Comparison of ENCODE assay signal across 12 mouse cellular contexts in genomic region chr4:62265154-62265836, GRCm38 (mm10). TPM values are rescaled to one million over a fixed set of nuclear protein-coding genes. Genes with fewer than 3 reads are reported as not detected.
DNase-seq lines count a peak whose midpoint lies in the region; ATAC-seq and TF ChIP-seq lines count a peak whose summit lies in the region.
"Had no signal": no experiment of that assay in that cellular context is flagged by ENCODE, and none has a peak within 500 bp of the region (broad histone marks: within the 10 kb centered on the region; RNA-seq: fewer than 3 reads in every experiment).

No protein-coding gene starts in this region.

- no peak overlapping the region for H3K4me3 ChIP-seq in heart, embryonic 12.5 days
- no peak overlapping the region for H3K4me3 ChIP-seq in CH12.LX (replicated peaks in 1 of 3; ENCODE audit: low read depth in 2 of 3, low read length in 2 of 3, poor library complexity in 1 of 3)
- no peak overlapping the region for H3K4me3 ChIP-seq in intestine, embryonic 15.5 days (replicated peaks)

- no peaks in the 10 kb centered on the region for H3K27me3 ChIP-seq in heart, embryonic 12.5 days (replicated peaks)
- no peaks in the 10 kb centered on the region for H3K27me3 ChIP-seq in CH12.LX (replicated peaks)
- H3K27me3 ChIP-seq in intestine, embryonic 15.5 days (replicated peaks), result no peaks in the 10 kb centered on the region

- H3K4me2 ChIP-seq in heart, embryonic 12.5 days, result no peak overlapping the region
- H3K4me2 ChIP-seq in CH12.LX (ENCODE audit: insufficient read depth, low read depth, poor library complexity, severe bottlenecking), result no peak overlapping the region
- H3K4me2 ChIP-seq in intestine, embryonic 15.5 days (replicated peaks), result no peak overlapping the region

- peak; percentile 39; the same call in 1 of the 2 replicates for ATAC-seq in heart, embryonic 12.5 days (ENCODE audit: insufficient number of reproducible peaks, low FRiP score)
- peak; percentile 99 for ATAC-seq in intestine, embryonic 15.5 days
- no peak for ATAC-seq in CD4-positive, CD25-positive, alpha-beta regulatory T cell, adult 4 months
- ATAC-seq: activated CD4-positive, CD25-positive, alpha-beta regulatory T cell, adult 4 months; forebrain, embryonic 14.5 days had no signal

- no peak for TF ChIP-seq CTCF in CH12.LX (conservative IDR thresholded peaks at IDR 0.05 in 1 of 2, IDR thresholded peaks at IDR 0.05 in 1 of 2; ENCODE audit: low read depth in 2 of 2, low read length in 2 of 2)

- H3K36me3 ChIP-seq in heart, embryonic 12.5 days, result no peaks in the 10 kb centered on the region
- H3K36me3 ChIP-seq in CH12.LX (replicated peaks in 1 of 2; ENCODE audit: control insufficient read depth in 1 of 2, insufficient read depth in 1 of 2, low read length in 1 of 2), result no peaks in the 10 kb centered on the region
- no peaks in the 10 kb centered on the region for H3K36me3 ChIP-seq in intestine, embryonic 15.5 days

- no peak for DNase-seq in heart, adult 8-10 months (ENCODE audit: low spot score)
- DNase-seq in CH12.LX (ENCODE audit: extremely low read depth), result peak; percentile 58
- peak; percentile 29 for DNase-seq in lung, postnatal 36 days
- no peak for DNase-seq in right cerebral cortex, adult 18-20 months
- DNase-seq in cerebellum, postnatal 10 days, result no peak
- DNase-seq: embryo, embryonic 11 days; kidney, adult 11 months had no signal

- dilution Hi-C loops in CH12.LX (cut with MboI; ENCODE audit: extremely low pct_ligation_motif_present, extremely low pct_unique_long_range_greater_than_20kb, low sequenced_read_pairs), result no loop called here

- TF ChIP-seq POLR2A in CH12.LX (IDR thresholded peaks at IDR 0.05; ENCODE audit: low read depth, low read length), result no peak

- no peak overlapping the region for H3K27ac ChIP-seq in heart, embryonic 12.5 days (ENCODE audit: poor library complexity, severe bottlenecking)
- H3K27ac ChIP-seq in CH12.LX (ENCODE audit: insufficient read depth, low read depth), result no peak overlapping the region
- H3K27ac ChIP-seq in intestine, embryonic 15.5 days, result no peak overlapping the region

- no peaks in the 10 kb centered on the region for H3K9me3 ChIP-seq in heart, embryonic 12.5 days (replicated peaks)
- no peaks in the 10 kb centered on the region for H3K9me3 ChIP-seq in CH12.LX (replicated peaks; ENCODE audit: low read length)
- no peaks in the 10 kb centered on the region for H3K9me3 ChIP-seq in intestine, embryonic 15.5 days

- no peaks in the 10 kb centered on the region for H3K79me2 ChIP-seq in CH12.LX (replicated peaks; ENCODE audit: control insufficient read depth, extremely low read depth, insufficient read depth, poor library complexity, severe bottlenecking)

- TF ChIP-seq RAD21 in CH12.LX (IDR thresholded peaks at IDR 0.05; ENCODE audit: low read depth, low read length), result no peak

- no peak overlapping the region for H3K9ac ChIP-seq in heart, embryonic 12.5 days
- H3K9ac ChIP-seq in CH12.LX (ENCODE audit: insufficient read depth, low read depth), result no peak overlapping the region
- H3K9ac ChIP-seq in intestine, embryonic 15.5 days, result no peak overlapping the region

- WGBS in heart, embryonic 12.5 days, result 72% methylated on average over 10 of the region's 10 CpGs
- 59% methylated on average over 10 of the region's 10 CpGs for WGBS in intestine, embryonic 15.5 days

- TF ChIP-seq EP300 in CH12.LX (IDR thresholded peaks at IDR 0.05; ENCODE audit: low read length), result no peak

- in situ Hi-C loops in CH12.LX (cut with MboI; ENCODE audit: low pct_ligation_motif_present, low pct_unique_long_range_greater_than_20kb, low sequenced_read_pairs), result no loop called here

- peaks cover 6% of the 10 kb centered on the region for H3K4me1 ChIP-seq in heart, embryonic 12.5 days (replicated peaks)
- H3K4me1 ChIP-seq in CH12.LX (ENCODE audit: control insufficient read depth in 1 of 2, insufficient read depth in 2 of 2), result peaks cover 5 to 56% of the 10 kb centered on the region in 2 experiments
- H3K4me1 ChIP-seq in intestine, embryonic 15.5 days (replicated peaks), result no peaks in the 10 kb centered on the region

TF ChIP-seq in CH12.LX, 34 proteins besides CTCF, POLR2A, EP300 and RAD21:
- no peak for TF ChIP-seq PAX5 (IDR thresholded peaks at IDR 0.05; ENCODE audit: low read length)
- TF ChIP-seq BHLHE40 (IDR thresholded peaks at IDR 0.05; ENCODE audit: low read depth, low read length), result peak; percentile 63
- peak; percentile 34; the same call in 1 of the 2 replicates for TF ChIP-seq ETS1 (conservative IDR thresholded peaks at IDR 0.05; ENCODE audit: low read depth, low read length)
- TF ChIP-seq TCF12 (IDR thresholded peaks at IDR 0.05; ENCODE audit: low read depth, low read length), result 0 out of 2 replicates have a peak, but pooled peaks have one; percentile 25

RNA-seq across cellular contexts. Expression of gene Slc31a2, which starts 2.9 kb away (rescaled TPM):
- polyA plus RNA-seq in heart, embryonic 12.5 days (2016; fragmentation: Nextera tagmentation; extraction: Ambion mirVana), result 16.7 and 16.9 TPM in 2 replicates
- 10 to 100 TPM; 18.9 to 23.0 (median 21.1) TPM for total RNA-seq in heart, adult 8-10 months (2022)
- total RNA-seq in CH12.LX (2012; rRNA removed) (8.4 and 8.6 TPM in 2 replicates), CH12.LX (2014; rRNA removed) (6.9 and 7.2 TPM in 2 replicates)
- 5.9 and 6.2 TPM in 2 replicates for polyA plus RNA-seq in CH12.LX (2012; ENCODE audit: insufficient read length, low read depth)
- polyA plus RNA-seq in intestine, embryonic 15.5 days (2015; fragmentation: Nextera tagmentation; extraction: Ambion mirVana), result 17.0 and 19.9 TPM in 2 replicates
- polyA plus RNA-seq in CD4-positive, CD25-positive, alpha-beta regulatory T cell, adult 4 months (2017; shearing (Covaris generic)), result 10 to 100 TPM; 11.1 to 16.4 TPM

RNA-seq across cellular contexts. Expression of gene Zfp37, which starts 34.4 kb away (rescaled TPM):
- polyA plus RNA-seq in heart, embryonic 12.5 days (2016; fragmentation: Nextera tagmentation; extraction: Ambion mirVana), result 8.9 and 9.7 TPM in 2 replicates
- 1 to 10 TPM; 1.1 to 1.9 (median 1.6) TPM for total RNA-seq in heart, adult 8-10 months (2022)
- total RNA-seq in CH12.LX (2012; rRNA removed), result not detected in 2 replicates
- total RNA-seq in CH12.LX (2014; rRNA removed), result not detected in 2 replicates
- polyA plus RNA-seq in CH12.LX (2012; ENCODE audit: insufficient read length, low read depth), result not detected in 2 replicates
- 6.0 and 6.9 TPM in 2 replicates for polyA plus RNA-seq in intestine, embryonic 15.5 days (2015; fragmentation: Nextera tagmentation; extraction: Ambion mirVana)
- under 1 TPM in 1 of 2 experiments, not detected in 1; 0.58 TPM for polyA plus RNA-seq in CD4-positive, CD25-positive, alpha-beta regulatory T cell, adult 4 months (2017; shearing (Covaris generic))
- polyA plus RNA-seq: activated CD4-positive, CD25-positive, alpha-beta regulatory T cell, adult 4 months had no signal

Comparison
In these comparisons a context has a peak if more than half of its experiments do, and no peak if none do; other contexts are left out.
1. DNase-seq: peak in CH12.LX (single experiment) and lung, postnatal 36 days (single experiment); none in heart, adult 8-10 months (single experiment), right cerebral cortex, adult 18-20 months (single experiment) and cerebellum, postnatal 10 days (0 of 2).